Mouse (Mus musculus): Measurements from ENCODE around the gene Csrp1. TPM values are rescaled to one million over a fixed set of nuclear protein-coding genes. Genes with fewer than 3 reads are reported as not detected.
A peak's percentile ranks its signal among the peaks of the same experiment; 100 is the strongest.

The Csrp1 gene
- total RNA-seq, 2 experiments from 2014 or later, result 73.3 to 99.3 TPM

GRCm38 (mm10) chr1:135770896-135771572 is 51.2 kb downstream of the Csrp1 start:
- DNase-seq, result peak; percentile 63 to 72

GRCm38 (mm10) chr1:135771573-135771970 is 51.7 kb downstream of the Csrp1 start:
- DNase-seq, result no peak

DNA sequence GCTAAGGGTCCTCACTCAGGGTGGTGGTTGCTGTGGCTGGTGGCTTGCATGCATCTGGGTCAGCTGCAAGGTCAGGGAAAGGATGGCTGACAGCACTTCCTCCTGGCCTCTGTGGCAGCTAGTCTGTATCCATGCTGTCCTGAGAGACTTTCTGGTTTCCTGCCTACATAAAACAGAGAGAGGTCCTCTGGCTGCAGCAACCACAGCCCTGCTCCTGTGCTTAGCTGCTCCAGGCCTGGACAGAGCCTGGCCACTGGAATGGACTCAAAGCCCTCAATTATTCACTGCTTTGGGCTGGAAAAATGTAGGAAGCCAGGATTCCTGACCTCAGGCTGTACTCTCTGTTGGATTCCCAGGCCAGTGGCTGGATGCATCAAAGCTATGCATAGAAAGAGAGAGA is 56.7 kb downstream of the Csrp1 start:
- no peak for DNase-seq

- no peak for DNase-seq
Measured at GRCm38 (mm10) chr1:135777046-135777445, 57.2 kb downstream of the Csrp1 start.

DNA sequence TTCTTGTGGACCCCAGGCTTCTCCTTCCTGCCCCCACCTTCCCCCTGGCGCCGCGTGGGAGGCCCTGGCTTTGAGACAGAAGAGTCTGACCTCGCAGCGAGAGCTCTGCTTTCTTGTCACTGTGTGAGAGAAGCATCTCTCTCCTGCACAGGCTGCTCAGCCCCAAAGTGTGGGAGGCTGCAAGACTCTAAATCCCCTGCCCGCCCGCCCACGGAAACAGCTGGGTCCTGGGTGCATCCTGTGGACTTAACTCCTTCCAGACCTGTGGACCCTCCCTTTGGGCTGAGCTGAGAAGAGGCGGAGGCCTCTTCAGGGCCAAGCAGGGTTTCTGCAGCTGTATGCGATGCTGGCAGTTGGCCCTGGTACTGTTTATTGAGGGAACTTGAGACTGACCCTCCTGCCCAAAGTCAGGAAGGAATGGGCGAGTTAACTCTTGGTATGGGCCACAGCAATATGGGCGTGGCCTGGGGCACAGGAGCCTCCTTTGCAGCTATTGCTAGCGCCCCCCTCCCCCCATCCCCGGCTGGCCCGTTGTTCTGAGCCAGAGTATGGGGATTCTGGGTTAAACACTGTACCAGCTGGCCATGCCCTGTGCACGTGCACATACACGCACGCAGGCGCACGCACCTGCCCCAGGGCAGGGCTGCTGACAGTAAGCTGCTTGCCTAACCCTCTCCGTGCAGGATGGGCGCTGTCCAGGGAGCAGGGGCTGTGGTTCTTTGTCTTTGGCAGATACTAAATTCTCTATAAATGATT is 59.1 kb downstream of the Csrp1 start, which contains the start of gene Tnni1:
TSS of gene Tnni1 (plus strand) at position 655 of the 756 bp plus-strand sequence.
- DNase-seq, result peak in 1 of 2 experiments; percentile 39

DNA sequence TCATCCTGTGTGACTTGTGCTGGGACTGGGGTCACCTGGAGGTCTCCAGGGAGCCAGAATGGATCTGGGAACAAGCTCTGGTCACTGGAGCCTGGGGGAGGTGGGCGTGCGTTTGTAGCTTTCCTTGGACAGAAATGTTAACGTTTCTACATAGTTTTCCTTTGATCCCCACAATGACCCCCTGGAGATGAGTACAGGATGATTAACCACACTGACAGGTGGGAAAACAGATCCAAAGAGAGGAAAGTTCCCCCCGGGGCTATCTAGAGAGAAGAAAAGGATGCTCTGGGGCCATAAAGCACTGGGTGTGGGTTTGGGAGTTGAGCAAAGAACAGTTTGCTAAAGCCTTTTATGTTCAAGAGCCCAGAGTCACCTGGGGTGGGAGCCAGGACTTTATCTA is 60.8 kb downstream of the Csrp1 start:
- no peak for DNase-seq

- DNase-seq, result peak; percentile 78 to 87
Measured at GRCm38 (mm10) chr1:135781220-135781619, 61.4 kb downstream of the Csrp1 start.

- DNase-seq, result peak; percentile 27 to 47
Measured at GRCm38 (mm10) chr1:135782816-135783215, 63.0 kb downstream of the Csrp1 start.

DNA sequence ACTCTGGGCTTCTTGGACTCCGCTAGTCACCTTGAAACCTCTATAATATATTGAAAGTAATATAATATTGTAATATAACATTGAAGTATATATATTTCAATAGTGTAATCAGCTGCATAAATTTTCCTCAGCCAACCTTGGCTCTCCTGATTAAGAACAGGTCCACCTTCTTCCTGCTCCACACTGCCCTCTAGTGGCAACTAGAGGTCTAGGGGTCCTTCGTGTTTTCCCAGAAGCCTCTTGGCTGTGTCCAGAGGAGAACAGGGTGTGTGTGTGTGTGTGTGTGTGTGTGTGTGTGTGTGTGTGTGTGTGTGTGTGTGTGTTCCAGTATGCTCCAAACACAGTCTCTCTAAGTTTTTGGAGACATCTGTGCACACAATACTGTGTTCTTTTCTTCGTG is 67.9 kb downstream of the Csrp1 start:
- DNase-seq, result peak; percentile 72 to 82

- DNase-seq, result peak in 1 of 2 experiments; percentile 56
Measured at GRCm38 (mm10) chr1:135788708-135789107, 68.8 kb downstream of the Csrp1 start.

DNA sequence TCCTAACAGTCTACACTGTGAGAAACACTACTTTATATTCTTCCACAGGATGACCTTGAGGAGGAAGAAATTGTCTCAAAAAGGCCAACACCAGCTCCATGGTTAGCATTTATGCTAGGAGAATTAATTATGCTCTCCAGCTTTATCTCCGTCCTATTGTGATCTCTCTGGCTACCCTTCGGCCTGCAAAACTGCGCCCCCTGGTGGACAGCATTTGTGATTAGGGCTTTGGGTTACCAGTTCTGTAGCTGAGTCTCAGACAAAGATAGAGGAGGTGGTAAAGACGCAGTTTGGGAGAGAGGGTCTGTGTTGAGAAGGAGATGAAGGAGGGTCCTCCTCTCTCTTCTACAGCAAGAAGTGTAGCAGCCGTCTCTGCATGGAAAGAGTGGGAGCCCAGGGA is 70.0 kb downstream of the Csrp1 start:
- peak; percentile 79 to 88 for DNase-seq

GRCm38 (mm10) chr1:135792143-135792939 is 72.5 kb downstream of the Csrp1 start:
- no peak for DNase-seq

GRCm38 (mm10) chr1:135793370-135794215 is 73.7 kb downstream of the Csrp1 start:
- no peak for DNase-seq

DNA sequence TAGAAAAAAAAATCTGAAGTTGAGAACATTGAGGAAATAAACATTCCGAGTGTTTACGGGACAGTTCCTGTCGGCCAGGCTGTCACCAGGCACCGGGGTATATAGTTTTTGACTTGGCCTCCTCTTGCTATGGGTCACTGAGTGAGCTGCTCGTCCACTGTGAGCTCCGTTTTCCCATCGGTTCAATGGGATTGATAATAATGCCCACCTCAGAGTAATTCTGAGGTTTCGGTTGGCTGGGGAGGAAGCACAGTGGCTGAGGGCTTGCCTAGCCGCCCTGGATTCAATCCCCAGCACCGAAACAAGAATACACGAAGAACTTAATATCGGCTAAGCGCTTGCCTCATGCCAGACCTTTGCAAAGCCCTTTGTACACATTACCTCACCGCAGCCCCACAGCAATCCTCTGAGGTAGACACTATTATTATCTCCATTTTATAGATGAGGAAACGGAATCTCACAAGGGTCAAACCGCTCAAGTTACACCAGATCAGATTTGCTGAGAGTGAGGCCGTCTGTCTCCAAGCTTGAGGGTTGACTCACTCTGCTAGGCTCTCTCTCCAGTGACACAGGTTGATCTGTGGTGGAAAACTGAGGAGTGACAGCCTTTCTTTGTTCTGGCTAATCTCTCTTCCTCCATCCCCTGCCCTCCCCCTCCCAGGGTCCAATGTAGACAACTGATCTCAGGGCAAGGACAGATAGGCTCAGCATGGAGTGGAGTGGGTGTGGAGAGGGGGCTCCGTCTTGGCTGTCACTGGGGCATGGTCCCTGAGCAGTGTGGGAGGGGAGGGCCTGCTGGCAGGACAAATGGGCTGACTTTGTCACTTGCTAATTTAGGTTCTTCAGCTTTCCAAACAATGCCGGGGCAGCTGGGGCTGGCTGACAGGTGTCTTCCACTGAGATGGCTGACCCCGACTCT is 74.6 kb downstream of the Csrp1 start:
- no peak for DNase-seq

GRCm38 (mm10) chr1:135798492-135798891 is 78.6 kb downstream of the Csrp1 start:
- no peak for DNase-seq

DNA sequence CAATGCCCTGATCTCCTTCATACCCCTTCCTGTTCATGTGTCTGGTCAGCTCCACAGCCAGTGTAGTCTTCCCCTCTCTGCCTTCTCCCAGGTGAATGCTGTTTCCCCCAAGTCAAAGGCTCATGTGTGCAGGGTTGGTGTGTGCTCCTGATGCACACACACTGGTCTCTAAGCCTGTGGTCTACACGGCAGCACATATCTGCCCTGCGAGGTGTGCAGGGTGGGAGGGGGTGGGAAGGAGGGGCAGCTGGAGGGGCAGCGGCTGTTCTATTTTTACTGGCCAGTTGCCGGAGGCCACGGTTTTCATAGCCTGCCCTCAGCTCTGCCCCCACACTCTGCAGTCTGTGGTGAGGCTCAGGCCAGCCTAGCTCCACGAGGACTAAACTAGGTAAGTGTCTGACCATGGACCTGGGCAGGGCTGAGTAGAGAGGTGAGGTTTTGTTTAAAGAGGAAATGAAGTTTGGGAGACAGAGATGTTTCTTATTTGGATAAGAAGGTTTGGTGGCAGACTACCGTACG is 79.3 kb downstream of the Csrp1 start:
- DNase-seq, result no peak

GRCm38 (mm10) chr1:135800192-135800950 is 80.5 kb downstream of the Csrp1 start:
- DNase-seq, result no peak

Measured in adrenal gland, postnatal 36 days (tissue).